Mouse (Mus musculus): Measurements from ENCODE around the gene Prkn. TPM values are rescaled to one million over a fixed set of nuclear protein-coding genes. Genes with fewer than 3 reads are reported as not detected.

The Prkn gene
- polyA plus RNA-seq, 1 experiment from 2014 or later, result 1.00 TPM

DNA sequence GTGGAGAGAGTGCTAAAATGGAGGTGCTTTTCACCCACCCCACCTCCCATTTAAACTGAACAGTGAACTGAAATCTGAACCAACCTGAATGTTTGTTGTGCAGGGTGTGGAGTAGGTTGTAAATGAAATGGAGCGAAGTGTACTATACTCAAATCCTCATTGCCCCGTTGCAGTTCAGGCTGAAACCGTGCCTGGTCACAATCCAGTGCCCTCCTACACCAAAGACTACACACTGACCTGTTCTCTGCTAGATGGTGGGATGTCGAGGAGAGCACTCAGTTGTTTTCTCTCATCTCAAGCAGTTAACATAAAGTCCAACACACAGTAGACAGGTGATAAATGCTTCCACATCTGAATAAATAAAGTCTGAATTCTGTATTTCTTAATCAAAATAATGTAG lies 574.1 kb downstream of the Prkn start:
- WGBS (ENCODE audit: insufficient replicate concordance), result 70% methylated on average over 4 of the region's 4 CpGs
- no peak for DNase-seq
- H3K9ac ChIP-seq (replicated peaks), result no peak overlapping the region
- H3K4me1 ChIP-seq (ENCODE audit: insufficient read depth), result no peaks in the 10 kb centered on the region
- no peak for TF ChIP-seq EP300 (IDR thresholded peaks at IDR 0.05; ENCODE audit: low read depth)
- no peak for TF ChIP-seq CTCF (IDR thresholded peaks at IDR 0.05; ENCODE audit: low read depth)
- no peak for ATAC-seq
- no peak overlapping the region for H3K27ac ChIP-seq (ENCODE audit: low read depth)
- no peaks in the 10 kb centered on the region for H3K9me3 ChIP-seq (ENCODE audit: low read length)
- H3K4me2 ChIP-seq (ENCODE audit: low read depth, low read length), result no peak overlapping the region
- no peaks in the 10 kb centered on the region for H3K27me3 ChIP-seq (ENCODE audit: insufficient read depth, low read length)
- H3K36me3 ChIP-seq (replicated peaks; ENCODE audit: insufficient read depth, low read length), result no peaks in the 10 kb centered on the region
- H3K4me3 ChIP-seq (ENCODE audit: low read depth, low read length), result no peak overlapping the region

DNA sequence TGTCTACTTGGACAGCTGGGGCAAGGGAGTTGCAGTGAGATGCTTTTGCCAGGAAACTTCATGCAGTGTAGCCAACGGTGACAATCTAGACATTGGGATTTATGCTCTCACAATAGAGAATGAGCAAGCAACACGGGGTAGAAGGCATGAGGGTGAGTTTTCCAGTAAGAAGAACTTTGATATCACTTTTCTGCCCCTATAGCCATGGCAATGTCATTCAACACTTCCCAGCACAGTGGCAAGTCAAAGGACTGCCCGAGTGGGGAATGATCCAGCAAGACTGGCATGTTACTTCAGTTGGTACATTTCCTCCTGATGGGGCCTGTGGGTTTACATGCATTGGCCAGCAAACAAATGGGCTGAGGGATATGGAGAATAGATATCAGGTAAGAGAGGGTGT lies 577.0 kb downstream of the Prkn start:
- DNase-seq (no peak), ATAC-seq (no peak)
- no peak for TF ChIP-seq CTCF (IDR thresholded peaks at IDR 0.05; ENCODE audit: low read depth)
- no peak for TF ChIP-seq EP300 (IDR thresholded peaks at IDR 0.05; ENCODE audit: low read depth)
- 0 out of 2 replicates have a peak, but pooled peaks cover 4% of the 10 kb centered on the region for H3K4me1 ChIP-seq (ENCODE audit: insufficient read depth)
- H3K36me3 ChIP-seq (replicated peaks; ENCODE audit: insufficient read depth, low read length), result no peaks in the 10 kb centered on the region
- no peak overlapping the region for H3K4me2 ChIP-seq (ENCODE audit: low read depth, low read length)
- H3K9me3 ChIP-seq (ENCODE audit: low read length), result no peaks in the 10 kb centered on the region
- no peak overlapping the region for H3K9ac ChIP-seq (replicated peaks)
- H3K27ac ChIP-seq (ENCODE audit: low read depth), result no peak overlapping the region
- no peaks in the 10 kb centered on the region for H3K27me3 ChIP-seq (ENCODE audit: insufficient read depth, low read length)
- H3K4me3 ChIP-seq (ENCODE audit: low read depth, low read length), result no peak overlapping the region
- 70% methylated on average over 3 of the region's 3 CpGs for whole genome bisulfite sequencing (ENCODE audit: insufficient replicate concordance)

DNA sequence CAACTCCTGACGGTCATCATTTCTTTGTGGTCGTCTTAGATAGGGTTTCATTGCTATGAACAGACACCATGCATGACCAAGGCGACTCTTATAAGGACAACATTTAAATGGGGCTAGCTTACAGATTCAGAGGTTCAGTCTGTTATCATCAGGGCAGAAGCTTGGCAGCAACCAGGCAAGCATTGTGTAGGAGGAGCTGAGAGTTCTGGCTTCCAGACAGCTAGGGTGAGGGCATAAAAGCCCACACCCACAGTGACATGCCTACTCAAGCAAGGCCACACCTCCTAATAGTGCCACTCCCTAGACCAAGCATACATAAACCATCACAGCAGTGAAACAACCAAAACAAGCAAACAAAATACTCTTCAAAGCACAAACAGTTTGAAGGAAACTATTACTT lies 579.3 kb downstream of the Prkn start:
- ATAC-seq, result no peak
- DNase-seq, result no peak
- Histone ChIP-seq H3K9ac (replicated peaks) (no peak overlapping the region), H3K9me3 (ENCODE audit: low read length) (no peaks in the 10 kb centered on the region), H3K36me3 (replicated peaks; ENCODE audit: insufficient read depth, low read length) (no peaks in the 10 kb centered on the region), H3K4me1 (ENCODE audit: insufficient read depth) (0 out of 2 replicates have a peak, but pooled peaks cover 4% of the 10 kb centered on the region), H3K4me2 (ENCODE audit: low read depth, low read length) (no peak overlapping the region), H3K27me3 (ENCODE audit: insufficient read depth, low read length) (no peaks in the 10 kb centered on the region), H3K4me3 (ENCODE audit: low read depth, low read length) (no peak overlapping the region), H3K27ac (ENCODE audit: low read depth) (no peak overlapping the region)
- TF ChIP-seq EP300 (IDR thresholded peaks at IDR 0.05; ENCODE audit: low read depth) (no peak), CTCF (IDR thresholded peaks at IDR 0.05; ENCODE audit: low read depth) (no peak)
- WGBS (ENCODE audit: insufficient replicate concordance), result 57% methylated on average over 3 of the region's 3 CpGs

DNA sequence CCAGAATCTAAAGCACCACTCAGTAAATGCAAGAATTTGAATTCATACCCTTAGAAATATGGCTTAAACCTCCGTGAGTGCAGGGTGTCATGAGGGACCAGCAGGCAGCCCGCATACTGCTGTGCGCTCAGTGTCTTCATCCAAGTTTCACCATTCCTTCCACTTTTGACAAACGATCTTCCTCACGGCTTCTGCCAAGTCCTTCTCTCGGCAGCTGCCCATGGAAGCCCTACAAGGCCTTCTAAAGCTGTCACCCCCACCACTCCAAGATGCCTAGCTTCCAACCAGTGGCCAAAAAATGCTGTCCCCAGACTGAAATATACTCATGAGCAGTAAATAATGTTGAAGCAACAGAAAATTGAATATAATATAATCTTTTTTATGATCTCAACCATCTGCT lies 580.7 kb downstream of the Prkn start:
- Histone ChIP-seq H3K27me3 (ENCODE audit: insufficient read depth, low read length) (no peaks in the 10 kb centered on the region), H3K4me3 (ENCODE audit: low read depth, low read length) (no peak overlapping the region), H3K27ac (ENCODE audit: low read depth) (no peak overlapping the region), H3K4me1 (ENCODE audit: insufficient read depth) (0 out of 2 replicates have a peak, but pooled peaks cover 4% of the 10 kb centered on the region), H3K4me2 (ENCODE audit: low read depth, low read length) (no peak overlapping the region), H3K36me3 (replicated peaks; ENCODE audit: insufficient read depth, low read length) (no peaks in the 10 kb centered on the region), H3K9me3 (ENCODE audit: low read length) (no peaks in the 10 kb centered on the region), H3K9ac (replicated peaks) (no peak overlapping the region)
- no peak for TF ChIP-seq CTCF (IDR thresholded peaks at IDR 0.05; ENCODE audit: low read depth)
- no peak for TF ChIP-seq EP300 (IDR thresholded peaks at IDR 0.05; ENCODE audit: low read depth)
- 74% methylated on average over 6 of the region's 6 CpGs for WGBS (ENCODE audit: insufficient replicate concordance)
- no peak for DNase-seq
- ATAC-seq, result no peak

DNA sequence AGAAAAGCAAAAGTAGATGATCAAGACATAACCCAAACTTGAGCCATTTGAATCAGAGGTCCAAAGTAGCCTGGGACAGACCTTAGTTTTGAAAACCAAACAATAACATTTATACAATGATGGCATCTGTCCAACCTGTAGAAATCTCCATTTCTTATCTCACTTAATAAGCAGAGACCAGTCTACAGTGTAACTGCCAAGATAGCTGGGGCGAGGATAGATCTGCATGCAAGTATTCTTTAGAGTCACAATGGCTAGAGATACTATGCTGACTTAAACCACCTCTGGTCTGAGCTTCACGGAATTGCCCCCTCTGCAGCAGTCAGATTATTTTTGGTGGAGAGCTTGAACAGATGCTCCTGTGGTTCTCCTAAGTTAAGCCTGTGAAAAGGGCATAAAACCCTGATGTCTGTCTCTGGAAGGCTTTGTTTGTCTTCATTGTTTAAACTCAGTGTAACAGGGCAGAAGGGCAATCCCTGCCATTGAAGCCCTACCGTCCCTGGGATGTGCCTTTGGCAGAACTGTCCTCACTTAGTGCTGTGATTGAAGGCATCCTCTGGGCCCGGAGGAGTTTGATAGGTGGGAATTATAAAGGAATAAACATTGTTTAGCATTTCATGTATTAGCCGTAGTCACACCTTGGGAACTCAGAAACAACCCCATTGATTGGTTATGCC lies 581.2 kb downstream of the Prkn start:
- H3K9me3 ChIP-seq (ENCODE audit: low read length), result no peaks in the 10 kb centered on the region
- H3K4me3 ChIP-seq (ENCODE audit: low read depth, low read length), result no peak overlapping the region
- no peak overlapping the region for H3K9ac ChIP-seq (replicated peaks)
- ATAC-seq, result no peak
- no peak overlapping the region for H3K4me2 ChIP-seq (ENCODE audit: low read depth, low read length)
- H3K4me1 ChIP-seq (ENCODE audit: insufficient read depth), result 0 out of 2 replicates have a peak, but pooled peaks cover 4% of the 10 kb centered on the region
- H3K36me3 ChIP-seq (replicated peaks; ENCODE audit: insufficient read depth, low read length), result no peaks in the 10 kb centered on the region
- no peak for TF ChIP-seq CTCF (IDR thresholded peaks at IDR 0.05; ENCODE audit: low read depth)
- no peak for TF ChIP-seq EP300 (IDR thresholded peaks at IDR 0.05; ENCODE audit: low read depth)
- DNase-seq, result no peak
- WGBS (ENCODE audit: insufficient replicate concordance), result 43% methylated on average over 5 of the region's 5 CpGs
- no peaks in the 10 kb centered on the region for H3K27me3 ChIP-seq (ENCODE audit: insufficient read depth, low read length)
- no peak overlapping the region for H3K27ac ChIP-seq (ENCODE audit: low read depth)

DNA sequence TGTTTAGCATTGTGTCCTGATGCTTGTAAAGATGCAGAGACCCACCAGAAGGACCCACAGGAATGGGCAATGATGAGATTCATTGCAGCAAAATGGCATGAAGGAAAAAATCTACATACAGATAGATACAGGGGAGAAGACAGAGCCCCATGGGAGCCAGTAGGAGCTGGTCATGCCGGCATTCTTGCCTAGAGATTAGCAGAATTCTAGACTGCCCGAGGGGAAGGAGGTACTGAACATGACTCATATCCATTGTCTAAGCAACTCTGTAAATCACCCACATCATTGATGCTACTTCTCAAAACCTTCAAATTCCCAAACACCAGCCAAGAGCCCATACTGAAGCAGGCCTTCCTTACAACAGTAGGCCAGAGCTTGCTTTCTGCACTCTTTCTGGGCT lies 591.1 kb downstream of the Prkn start:
- no peak overlapping the region for H3K9ac ChIP-seq (replicated peaks)
- DNase-seq (no peak), ATAC-seq (no peak)
- H3K27ac ChIP-seq (ENCODE audit: low read depth), result no peak overlapping the region
- no peaks in the 10 kb centered on the region for H3K36me3 ChIP-seq (replicated peaks; ENCODE audit: insufficient read depth, low read length)
- 56% methylated on average over 2 of the region's 2 CpGs for WGBS (ENCODE audit: insufficient replicate concordance)
- H3K9me3 ChIP-seq (ENCODE audit: low read length), result no peaks in the 10 kb centered on the region
- H3K4me3 ChIP-seq (ENCODE audit: low read depth, low read length), result no peak overlapping the region
- H3K27me3 ChIP-seq (ENCODE audit: insufficient read depth, low read length), result no peaks in the 10 kb centered on the region
- no peaks in the 10 kb centered on the region for H3K4me1 ChIP-seq (ENCODE audit: insufficient read depth)
- H3K4me2 ChIP-seq (ENCODE audit: low read depth, low read length), result no peak overlapping the region
- TF ChIP-seq CTCF (IDR thresholded peaks at IDR 0.05; ENCODE audit: low read depth), result no peak
- TF ChIP-seq EP300 (IDR thresholded peaks at IDR 0.05; ENCODE audit: low read depth), result no peak
